Mouse (Mus musculus) liver, adult (tissue): Measurements from ENCODE around the gene Isoc2b.

ENCODE experiments used
- GATA4 ChIP-seq: IDR thresholded peaks from 2 replicates; pipeline ENCODE4 v1.6.1; 2014; ENCODE audit warnings: mild to moderate bottlenecking, low read length; ENCODE audit not compliant: insufficient replicate concordance

Isoc2b gene

DNA sequence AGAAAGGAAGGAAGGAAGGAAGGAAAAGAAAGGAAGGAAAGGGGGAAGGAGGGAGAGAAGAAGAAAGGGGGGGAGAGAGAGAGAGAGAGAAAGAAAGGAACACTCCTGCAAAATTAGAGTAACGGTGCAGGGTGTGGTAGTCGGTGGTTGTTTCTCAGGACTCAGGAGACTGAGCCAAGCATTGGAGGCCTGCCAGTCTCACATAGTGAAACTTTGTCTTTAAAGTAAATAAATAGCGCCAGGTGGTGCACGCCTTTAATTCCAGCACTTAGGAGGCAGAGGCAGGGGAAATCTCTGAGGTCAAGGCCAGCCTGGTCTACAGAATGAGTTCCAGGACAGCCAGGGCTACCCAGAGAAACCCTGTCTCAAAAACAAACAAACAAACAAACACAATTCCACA, 16.6 kb upstream of the Isoc2b start:
- TF ChIP-seq GATA4 = no peak

DNA sequence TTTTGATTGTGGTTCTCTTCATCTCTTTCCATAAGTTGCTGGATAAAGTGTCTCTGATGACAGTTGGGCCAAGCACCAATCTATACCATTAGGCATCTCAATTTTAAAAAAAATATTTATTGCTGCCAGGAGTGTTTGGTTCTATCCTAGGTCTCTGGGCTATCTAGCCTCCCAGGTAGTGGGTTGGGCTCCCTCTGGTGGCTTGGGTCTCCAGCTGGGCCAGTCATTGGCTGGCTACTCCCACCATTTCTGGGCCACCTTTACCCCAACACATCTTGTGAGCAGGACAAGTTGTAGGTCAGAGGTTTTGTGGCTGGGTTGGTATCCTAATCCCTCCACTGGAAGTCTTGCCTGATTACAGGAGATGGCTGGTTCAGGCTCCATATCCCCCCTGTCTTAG, 8.1 kb upstream of the Isoc2b start:
- no peak for TF ChIP-seq GATA4

DNA sequence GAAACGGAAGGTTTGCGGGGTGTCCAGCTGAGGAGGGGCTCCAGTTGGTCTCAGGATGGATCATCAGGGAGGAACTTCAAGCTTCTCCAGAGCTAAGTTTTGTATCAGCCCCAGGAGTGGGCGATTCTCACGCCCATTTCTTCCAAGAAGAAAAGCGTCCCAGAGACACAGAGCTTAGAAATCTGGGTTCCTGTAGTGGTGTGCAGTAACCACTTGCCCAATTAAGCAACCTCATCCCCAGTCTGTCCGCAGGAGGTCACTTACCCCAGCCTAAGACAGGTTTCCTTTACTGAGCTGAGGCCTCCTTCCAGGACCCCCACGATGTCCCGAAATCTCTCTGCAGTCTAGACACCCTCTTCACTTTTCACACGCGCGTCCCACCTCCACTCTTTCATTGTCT, 7.2 kb upstream of the Isoc2b start:
- TF ChIP-seq GATA4 = no peak

DNA sequence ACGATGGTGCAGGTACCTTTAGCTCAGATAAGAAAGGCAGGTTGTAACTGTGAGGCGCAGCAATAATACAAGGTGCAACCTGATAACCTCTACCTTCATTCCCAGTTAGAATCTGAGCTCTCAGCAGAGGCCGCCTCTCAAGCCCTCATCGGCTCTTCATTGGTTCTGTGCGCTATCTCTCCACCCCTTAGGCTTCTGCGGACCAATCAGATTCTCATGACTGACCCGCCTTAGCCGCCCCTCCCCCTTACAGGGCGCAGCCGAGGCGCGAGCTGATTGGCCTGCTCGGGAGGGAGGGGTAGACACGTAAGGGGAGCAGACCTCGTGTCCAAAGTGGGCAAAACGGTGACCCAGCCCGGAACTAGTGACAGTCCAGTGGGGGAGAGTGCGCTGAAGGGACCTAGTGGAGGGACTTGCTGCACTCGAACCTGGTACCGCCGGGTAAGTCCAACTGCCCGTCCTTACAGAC, 6.7 kb upstream of the Isoc2b start, which contains the start of gene Isoc2a:
Gene Isoc2a, plus strand, starts transcription at position 401 of the 469 bp plus-strand sequence.
- TF ChIP-seq GATA4 = peak; percentile 87; the same call in 1 of the 2 replicates

DNA sequence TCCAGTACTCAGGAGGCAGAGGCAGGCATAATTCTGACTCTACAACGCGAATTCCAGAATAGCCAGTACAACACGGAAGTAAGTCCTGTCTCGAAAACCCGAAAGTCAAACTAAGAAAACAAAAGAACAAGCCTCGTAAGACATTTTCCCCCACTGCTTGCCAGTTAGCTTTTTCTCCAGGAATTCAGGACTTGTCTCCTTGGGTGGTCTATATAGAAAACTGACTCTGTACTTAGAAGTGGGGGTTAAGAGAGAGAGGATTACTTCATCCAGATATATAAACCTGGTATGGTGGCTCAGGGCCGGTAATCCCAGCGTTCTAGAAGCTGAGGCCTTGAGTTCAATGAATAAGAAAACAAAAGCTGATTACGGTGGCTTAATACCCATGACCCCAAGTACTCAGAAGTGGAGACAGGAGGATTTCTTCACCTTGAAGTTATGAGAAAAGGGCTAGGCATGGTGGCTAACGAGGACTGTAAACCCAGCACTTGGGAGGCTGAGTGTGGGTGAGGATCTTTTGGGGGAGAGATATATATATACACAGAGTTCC, 3.4 kb downstream of the Isoc2b start:
- no peak for TF ChIP-seq GATA4

DNA sequence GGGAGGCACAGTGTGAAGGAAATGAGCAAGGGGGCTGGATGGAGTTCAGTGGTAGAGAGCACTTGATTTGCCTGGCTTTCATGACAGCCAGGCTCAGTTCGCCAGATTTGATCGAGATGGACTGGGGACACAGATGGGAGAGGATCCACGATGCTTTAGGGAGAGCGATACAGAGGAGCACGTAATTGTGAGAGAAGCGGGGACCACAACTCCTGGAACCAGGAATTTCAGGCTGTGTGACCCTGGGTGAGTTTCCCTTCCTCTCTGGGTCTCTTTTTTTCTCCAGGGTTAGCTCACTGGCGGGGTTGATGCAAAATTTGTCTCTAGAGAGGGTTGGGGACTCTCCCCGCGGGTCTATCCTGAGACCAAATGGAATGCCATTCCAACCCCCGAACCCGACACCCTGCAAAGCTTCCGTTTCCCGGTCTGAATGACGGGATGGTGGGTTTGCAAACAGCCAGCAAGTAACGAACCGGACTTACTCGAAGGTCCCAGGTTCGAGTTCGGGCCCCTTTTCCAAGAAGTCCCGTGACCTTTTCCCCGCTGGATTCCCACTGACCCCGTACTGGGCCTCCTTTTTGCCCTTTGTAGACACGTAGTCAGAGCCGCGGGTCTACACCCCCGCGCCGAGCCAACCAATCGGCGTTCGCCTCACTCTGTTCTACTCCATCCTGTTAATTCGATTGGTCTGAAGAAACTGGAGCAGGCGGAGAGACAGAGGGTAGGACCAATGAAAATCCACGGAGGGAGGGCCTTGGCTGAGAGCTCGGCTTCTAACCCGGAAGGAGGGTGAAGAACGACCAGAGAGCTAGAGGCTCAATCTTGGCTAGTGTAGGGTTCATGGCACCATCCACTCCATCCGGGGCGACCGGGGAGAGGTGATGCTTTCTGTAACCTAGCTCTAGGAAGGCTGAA, 4.2 kb downstream of the Isoc2b start:
- no peak for TF ChIP-seq GATA4

DNA sequence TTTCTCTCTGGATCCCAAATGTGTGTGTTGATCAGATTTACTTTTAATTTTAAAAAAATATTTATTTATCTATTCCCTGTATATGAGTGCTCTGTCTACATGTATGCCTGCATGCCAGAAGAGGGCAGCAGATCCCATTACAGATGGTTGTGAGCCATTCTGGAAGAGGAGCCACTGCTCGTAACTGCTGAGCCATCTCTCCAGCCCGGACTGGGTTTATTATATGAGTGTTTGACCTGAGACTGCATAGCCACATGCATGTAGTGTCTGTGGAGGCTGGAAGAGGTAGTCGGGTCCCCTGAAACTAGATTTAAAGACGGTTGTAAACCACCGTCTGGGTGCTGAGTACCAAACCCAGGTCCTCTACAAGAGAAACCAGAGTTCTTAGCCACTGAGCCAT, 5.0 kb downstream of the Isoc2b start:
- TF ChIP-seq GATA4 = no peak

DNA sequence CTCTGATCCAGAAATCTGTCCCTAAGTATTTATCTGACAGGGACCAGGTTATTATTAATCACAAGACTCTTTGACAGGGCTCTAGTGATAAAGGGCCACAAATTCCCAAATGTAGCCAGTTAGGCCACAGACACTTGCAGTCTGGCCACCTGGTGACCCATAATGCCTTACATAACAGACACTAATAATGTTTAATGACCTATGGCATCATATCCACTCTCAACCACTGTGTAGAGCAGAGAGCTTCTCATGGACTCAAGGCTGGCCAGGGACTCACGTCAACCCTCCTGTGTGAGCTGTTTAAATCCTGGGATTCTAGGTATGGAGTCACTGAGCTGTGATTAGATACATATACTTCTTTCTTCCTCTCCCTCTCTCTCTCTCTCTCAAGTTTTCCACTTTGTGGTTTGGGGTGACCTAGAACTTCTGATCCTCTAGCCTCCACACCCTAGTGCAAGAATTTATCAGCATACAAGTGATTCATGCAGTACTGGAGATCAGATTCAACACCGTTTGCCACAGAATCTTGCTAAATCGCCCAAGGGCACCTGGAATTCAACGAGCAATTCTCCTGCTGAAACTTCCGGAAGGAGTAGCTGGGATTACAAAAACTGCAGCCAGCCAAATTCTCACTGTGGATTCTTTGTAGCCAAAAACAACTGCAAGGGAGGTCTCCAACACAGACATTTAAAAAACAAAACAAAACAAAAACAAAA, 5.8 kb downstream of the Isoc2b start:
- no peak for TF ChIP-seq GATA4

DNA sequence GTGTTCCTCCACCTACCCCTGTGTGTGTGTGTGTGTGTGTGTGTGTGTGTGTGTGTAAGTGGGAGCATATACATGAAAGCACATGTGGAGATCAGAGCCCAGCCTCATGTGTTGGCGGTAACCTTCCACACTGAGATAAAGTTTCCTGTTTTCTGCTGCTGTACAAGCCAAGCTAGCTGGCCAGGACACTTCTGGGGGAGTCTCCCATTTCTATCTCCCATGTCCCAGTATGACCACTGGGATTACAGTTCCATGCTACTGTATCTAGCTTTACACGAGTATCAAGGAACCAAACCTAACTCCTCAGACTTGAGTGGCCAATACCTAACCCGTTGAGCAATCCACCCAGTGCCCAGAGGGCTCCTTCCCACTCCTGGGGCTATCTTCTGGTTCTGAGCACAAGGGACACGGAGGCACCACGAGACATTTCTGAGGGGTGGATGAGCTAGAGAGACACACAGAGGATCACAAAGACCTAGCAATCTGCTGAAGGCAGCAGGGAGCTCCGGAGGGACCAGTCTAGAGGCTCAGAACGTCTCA, 6.4 kb downstream of the Isoc2b start:
- no peak for TF ChIP-seq GATA4

DNA sequence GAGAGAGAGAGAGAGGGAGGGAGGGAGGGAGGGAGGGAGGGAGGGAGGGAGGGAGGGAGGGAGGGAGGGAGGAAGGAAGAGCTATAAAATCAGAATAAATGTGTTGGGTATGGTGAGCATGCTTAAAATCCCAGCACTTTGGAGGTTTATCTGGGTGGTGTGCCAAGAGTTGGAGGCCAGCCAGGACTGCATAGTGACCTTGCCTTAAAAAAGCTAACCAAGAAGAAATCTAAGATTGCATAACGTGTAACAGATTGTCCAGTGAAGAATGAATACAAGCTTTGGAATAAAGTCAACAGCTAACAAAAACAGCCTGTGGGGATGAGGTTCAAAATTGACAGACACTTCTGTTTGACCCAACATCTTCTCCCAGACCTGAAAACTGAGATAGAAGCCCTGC, 7.0 kb downstream of the Isoc2b start:
- no peak for TF ChIP-seq GATA4

DNA sequence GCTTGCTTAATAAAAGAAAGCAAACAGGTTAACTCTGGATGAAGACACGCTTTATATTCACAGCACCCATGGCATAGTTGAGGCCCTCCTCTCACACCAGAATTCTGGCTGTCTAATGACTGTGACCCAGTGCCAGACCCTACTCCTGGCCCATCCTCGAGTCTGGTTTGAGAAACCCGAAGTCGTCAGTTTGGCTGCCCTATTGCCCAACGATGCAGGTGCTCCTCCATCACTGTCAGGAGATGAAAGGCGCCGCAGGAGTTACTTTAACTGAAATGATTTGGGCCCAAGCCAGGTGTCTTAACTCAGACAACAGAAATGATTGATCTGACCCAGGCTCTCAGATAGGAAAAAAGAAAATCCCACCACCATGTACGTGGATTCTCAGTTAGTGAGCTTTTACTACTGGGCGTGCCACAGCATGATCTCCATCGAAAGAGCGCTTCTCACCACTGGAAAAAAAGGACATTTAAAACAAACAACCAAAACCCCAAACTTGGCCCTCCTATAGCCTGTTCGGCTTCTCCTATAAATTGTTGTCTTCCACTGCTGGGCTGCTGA, 10.6 kb downstream of the Isoc2b start:
- no peak for TF ChIP-seq GATA4

DNA sequence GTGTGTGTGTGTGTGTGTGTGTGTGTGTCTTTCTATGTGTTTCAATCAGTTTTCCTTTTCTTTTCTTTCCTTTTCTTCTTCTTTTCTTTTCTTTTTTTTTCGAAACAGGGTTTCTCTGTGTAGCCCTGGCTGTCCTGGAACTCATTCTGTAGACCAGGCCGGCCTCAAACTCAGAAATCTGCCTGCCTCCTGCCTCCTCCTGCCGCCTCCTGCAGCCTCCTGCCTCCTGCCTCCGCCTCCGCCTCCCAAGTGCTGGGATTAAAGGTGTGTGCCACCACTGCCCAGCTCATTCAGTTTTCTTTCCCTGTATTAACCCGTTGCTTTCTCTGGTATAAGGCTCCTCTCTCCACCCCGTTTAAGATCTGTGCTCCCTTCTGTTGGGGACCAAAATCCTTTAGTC, 12.7 kb downstream of the Isoc2b start:
- TF ChIP-seq GATA4 = no peak

DNA sequence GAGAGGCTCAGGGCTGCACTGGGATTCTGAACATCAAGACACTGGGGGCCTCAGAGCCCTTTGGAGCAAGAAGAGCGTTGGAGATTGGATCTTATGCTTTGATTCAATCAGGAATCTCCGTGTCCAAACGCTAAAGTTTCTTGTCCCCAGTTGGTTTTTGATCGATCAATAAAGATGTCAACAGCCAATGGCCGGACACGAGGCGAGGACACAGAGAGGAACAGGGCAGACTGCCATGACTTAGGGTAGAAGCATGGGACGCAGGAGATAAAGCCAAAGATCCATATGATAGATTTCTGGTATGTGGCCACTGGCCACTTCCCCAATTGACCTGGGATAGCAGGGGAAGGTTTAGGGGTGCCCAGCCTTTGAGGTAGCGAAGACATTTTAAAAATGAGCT, 13.6 kb downstream of the Isoc2b start:
- no peak for TF ChIP-seq GATA4

DNA sequence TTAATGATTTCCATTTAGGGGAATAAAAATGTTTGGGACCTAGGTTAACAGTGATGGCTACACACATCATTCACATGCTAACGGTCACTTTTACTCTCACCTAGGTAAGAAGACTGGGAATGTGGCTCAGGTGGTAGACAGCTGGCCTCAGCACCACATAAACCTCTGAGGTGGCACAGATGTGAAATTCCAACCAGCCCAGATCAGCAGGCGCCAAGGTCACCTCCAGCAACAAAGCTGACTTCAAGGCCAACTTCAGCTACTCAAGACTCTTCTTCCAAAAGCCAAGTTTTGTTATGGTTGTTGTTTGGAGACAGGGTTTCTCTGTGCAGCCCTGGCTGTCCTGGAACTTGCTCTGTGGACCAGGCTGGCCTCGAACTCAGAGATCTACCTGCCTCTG, 16.4 kb downstream of the Isoc2b start:
- TF ChIP-seq GATA4 = no peak

DNA sequence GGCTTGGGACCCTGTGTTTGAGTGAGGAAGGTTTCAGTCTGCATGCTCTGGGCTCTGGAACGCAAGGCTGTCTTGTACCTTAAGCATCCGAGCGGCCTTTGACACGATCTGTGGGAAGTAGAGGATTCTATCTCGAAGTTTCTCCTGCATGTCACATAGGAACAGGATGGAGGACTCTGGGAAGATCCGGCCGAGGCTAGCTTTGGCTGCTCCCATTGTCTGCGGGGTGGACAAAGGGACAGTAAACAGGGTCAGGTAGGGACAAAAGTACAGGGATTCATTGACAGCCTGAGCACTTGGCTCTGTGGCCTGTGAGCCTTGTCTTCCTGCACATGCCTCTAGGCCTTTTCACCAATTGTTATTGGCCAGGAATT, 18.8 kb downstream of the Isoc2b start:
- no peak for TF ChIP-seq GATA4
